Mouse (Mus musculus): ENCODE results near the gene Astn2. TPM values are rescaled to one million over a fixed set of nuclear protein-coding genes. Genes with fewer than 3 reads are reported as not detected.

Astn2 gene
- polyA plus RNA-seq, 2 experiments from 2014 or later: not detected

- no peak for ATAC-seq
Observed at GRCm38 (mm10) chr4:65838781-65839180, 565.6 kb downstream of the Astn2 start.

DNA sequence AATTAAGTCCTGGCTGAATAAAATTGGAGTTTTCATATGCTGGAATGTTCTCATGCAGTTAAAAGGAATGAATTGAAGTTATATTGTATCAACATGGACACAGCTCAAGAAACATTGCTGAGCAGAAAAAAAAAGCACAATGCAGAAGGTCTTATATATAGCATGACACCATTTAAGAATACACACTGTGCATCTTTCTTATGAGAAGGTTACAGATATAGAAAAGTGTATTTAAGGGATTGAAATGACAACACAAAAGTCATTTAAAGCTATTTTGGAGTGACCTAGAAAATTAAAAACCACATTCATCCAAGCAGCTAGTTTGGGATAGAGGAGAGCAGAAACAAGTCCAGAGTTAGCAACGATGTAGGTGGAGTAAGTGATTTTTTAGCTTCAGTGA, 571.4 kb downstream of the Astn2 start:
- ATAC-seq: no peak

- ATAC-seq: no peak
Observed at GRCm38 (mm10) chr4:65831872-65832271, 572.5 kb downstream of the Astn2 start.

GRCm38 (mm10) chr4:65830495-65830894, 573.9 kb downstream of the Astn2 start:
- no peak for ATAC-seq

- ATAC-seq: no peak
Observed at GRCm38 (mm10) chr4:65821070-65821469, 583.3 kb downstream of the Astn2 start.

- no peak for ATAC-seq
Observed at GRCm38 (mm10) chr4:65820236-65820635, 584.2 kb downstream of the Astn2 start.

DNA sequence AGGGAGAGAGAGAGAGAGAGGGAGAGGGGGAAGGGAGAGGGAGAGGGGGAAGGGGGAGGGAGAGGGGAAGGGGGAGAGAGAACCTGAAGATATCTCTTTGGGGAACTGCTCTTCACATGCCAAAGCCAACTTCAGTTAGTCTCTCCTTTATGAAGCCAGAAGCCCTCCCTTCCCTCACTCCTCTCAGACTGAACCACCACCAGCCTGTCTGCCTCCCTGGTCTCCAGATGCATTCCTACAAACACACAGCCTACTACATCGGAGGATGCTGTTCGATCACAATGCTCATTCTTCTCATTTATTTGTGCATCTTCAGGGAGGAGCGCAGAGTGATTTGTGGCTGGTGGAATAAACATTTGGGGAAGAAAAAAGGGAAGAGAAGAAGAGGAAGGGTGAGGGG, 584.6 kb downstream of the Astn2 start:
- no peak for ATAC-seq

GRCm38 (mm10) chr4:65814176-65814535, 590.3 kb downstream of the Astn2 start:
- ATAC-seq: no peak

- ATAC-seq: no peak
Observed at GRCm38 (mm10) chr4:65813500-65814175, 590.8 kb downstream of the Astn2 start.

DNA sequence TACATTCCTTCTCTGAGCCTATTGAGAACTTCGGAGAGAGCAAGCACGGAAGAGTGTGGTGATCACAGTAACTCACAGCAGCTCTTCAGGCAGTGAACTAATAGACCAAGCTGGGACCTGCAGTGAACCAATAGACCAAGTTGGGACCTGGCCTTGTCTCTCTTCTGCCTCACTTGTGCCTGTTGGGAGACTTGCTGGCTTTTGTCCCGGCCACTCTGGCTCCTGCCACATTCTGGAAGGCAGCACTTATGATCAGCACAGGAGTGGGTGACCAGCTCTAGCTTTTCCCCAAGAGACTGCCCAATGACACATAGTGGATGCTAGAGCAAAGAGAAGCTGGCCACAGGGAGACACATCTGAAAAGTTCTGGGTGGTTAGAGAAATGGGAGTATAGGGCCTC, 597.1 kb downstream of the Astn2 start:
- ATAC-seq: no peak

GRCm38 (mm10) chr4:65801204-65801603, 603.2 kb downstream of the Astn2 start:
- ATAC-seq: no peak

- no peak for ATAC-seq
Observed at GRCm38 (mm10) chr4:65791051-65791450, 613.4 kb downstream of the Astn2 start.

DNA sequence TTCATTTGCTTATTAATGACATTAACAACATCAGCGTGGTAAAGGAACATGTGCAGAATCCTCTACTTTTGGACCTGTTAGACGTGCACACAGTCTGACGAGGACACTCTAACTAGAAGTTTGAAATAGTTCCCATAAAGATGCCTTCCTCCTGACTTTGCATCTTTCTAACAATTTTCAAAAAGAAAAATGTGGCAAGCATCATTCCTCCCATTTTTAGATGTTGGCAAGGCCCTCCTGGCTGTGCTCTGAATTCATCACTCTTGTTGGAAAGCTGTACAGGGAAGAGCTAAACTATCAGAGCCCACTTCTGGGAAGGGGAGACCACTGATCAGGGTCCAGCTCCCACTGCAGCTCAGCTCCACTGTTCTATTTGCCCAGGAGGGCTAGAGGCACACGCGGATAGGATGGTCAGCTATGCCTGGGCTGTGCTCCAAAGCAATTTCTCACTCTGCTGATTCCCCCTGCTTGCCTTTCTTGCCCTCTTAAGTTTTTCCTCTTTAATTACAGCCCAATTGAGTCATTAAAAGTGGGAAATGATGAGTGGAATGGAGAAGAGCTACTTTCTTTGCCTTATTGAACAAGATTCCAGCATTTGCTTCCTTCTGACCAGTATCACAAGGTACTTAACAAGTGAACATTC, 630.9 kb downstream of the Astn2 start:
- ATAC-seq: no peak

DNA sequence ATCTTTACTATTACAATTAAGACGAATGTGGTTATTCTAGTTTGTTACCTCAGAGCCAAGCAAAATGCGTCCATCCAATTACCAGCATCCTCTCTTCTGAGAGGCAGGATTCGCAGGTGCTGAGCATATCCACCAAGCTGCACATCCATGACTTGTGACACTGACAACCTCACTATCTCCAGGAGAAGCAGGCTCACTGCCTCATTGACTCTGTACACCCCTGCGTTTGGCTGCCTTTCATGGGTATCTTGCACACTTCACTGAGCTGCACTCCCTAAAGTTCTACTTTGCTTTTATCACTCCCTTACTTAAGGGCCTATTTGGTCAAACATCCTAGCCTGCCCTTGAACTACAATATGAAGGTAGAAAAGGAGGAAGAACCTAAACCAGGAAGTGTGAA, 633.5 kb downstream of the Astn2 start:
- ATAC-seq: no peak

- ATAC-seq: no peak
Observed at GRCm38 (mm10) chr4:65767919-65768318, 636.5 kb downstream of the Astn2 start.

DNA sequence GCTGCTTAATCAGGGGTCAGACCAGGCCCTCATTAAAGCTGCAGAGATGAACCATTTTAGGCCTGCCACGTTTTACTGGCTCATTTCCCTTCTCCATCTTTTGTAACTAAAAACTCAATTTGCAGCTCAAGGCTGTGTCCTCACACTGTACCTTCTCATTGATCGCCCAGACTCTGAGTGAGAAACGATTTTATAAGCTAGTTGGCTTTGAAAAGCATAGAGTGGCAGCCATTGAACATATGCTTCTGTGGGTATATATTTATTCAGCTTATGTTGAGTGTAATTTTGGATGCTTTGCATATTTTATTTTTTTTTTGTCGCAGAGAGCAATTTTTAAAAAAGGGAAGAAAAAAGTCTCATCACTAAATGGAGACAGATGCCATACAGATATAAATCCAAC, 637.0 kb downstream of the Astn2 start:
- no peak for ATAC-seq

DNA sequence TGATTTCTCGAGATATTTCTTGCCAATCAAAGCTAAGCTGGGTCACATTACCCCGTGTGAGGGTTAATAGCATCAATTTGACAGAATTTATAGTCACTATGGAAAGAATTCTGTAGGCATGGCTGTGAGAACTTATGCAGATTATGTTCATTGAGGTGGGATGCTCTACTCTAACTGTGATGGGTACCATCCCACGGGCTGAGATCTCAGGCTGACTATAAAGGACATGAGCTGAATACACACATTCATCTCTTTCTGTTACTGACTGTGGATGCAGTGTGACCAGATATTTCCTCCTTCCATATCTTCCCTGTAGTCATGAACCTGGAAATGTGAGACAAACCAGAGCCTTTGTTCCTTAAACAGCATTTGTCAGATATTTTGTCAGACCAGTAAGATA, 639.1 kb downstream of the Astn2 start:
- no peak for ATAC-seq

DNA sequence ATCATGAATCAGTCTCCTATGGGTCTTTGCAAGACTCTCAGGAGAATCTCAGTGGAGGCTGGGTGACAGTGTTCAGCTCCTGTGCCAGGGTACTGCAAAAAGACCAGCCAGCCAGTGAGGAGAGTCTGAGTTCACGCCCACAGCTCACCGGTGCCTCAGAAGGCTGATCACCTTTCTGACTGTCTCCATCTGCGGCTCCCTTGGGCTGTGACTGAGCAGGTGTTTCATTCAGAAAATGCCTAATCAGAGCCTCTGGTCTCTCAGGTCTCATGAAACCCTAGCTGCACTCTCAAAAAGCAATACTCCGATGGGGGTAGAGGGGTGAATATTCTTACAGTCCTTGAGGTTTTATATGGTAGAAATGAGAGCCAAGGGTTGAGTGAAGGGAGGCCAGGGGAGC, 640.1 kb downstream of the Astn2 start:
- no peak for ATAC-seq

DNA sequence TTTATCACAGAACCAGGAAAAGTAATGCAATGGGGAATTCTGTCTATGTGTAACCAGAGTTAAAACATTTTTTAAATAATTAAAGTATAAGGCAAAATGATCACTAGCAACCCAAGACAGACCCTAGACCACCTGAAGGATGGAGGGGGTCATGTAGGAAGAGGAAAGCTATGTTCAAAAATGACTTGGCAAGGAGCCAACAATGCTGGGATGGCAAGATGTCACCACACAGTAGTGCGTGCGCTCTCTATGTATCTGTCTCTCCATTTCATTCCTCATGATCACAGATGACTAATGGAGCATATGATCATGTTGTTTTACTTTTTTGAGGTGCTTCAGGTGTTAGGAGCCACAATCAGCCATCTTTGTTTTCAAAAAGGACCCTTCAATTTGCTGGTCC, 640.6 kb downstream of the Astn2 start:
- ATAC-seq: no peak

DNA sequence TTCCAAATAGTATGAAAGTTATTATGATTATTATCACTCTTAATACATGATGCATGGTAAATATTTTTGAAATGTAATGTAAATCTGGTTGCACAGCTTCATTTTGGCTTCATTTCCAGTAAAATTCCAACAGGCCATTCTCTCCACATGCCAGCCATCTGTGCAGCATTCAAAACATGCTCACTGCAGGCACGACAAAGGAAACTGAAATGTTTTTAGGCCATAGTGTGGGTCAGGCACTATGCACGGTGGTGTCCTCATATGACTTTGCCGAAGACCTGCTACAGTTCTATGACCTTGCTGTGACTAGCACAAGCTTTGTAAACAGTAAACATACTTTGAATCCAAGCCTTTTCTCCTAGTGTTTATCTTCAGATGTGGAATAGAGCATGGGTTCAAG, 642.3 kb downstream of the Astn2 start:
- ATAC-seq: no peak

DNA sequence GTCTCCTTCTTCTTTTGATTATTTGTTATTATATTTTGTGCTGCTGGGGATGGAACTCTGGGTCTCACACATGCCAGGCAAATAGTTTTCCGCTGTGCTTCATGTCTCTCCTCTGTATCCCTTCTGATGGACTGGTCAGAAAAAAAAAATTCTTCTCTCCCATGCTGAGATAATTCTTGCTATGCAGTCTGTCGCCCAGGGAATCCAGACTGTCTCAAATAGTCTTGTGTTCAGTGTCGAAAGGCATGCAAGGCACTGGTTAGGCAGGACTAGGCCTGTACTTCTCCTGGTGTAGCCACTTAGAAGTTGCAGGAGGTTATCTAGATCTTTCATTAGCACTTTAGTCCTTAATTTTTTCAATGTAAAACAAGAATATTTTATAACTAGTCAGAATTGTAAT, 642.8 kb downstream of the Astn2 start:
- no peak for ATAC-seq

GRCm38 (mm10) chr4:65758875-65759201, 645.6 kb downstream of the Astn2 start:
- no peak for ATAC-seq

- no peak for ATAC-seq
Observed at GRCm38 (mm10) chr4:65758174-65758874, 646.1 kb downstream of the Astn2 start.

DNA sequence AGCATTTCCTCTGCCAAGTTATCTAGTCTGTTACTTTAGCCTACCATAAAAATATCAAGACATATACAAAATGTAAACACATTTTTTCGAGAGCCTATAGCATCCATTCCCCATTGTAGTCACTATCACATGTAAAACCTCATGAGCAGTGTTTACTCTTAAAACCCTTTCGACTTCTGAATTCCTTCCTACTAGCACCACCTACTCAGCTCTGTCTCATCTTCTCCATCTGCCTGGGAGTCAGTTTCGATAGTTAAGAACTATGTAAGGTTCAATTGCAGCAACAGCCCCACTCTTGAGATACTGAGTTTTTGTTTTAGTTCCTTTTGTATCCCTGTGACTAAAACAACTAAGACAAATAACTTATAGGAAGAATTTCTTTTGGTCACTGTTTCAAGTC, 651.5 kb downstream of the Astn2 start:
- ATAC-seq: no peak

Data from activated CD4-positive, CD25-positive, alpha-beta regulatory T cell, adult 4 months (primary cell).